Mouse (Mus musculus) urinary bladder, adult 2 months (tissue): Measurements from ENCODE around the gene Tma7. TPM values are rescaled to one million over a fixed set of nuclear protein-coding genes. Genes with fewer than 3 reads are reported as not detected.
A peak's percentile ranks its signal among the peaks of the same experiment; 100 is the strongest.

ENCODE experiments used
- DNase-seq: peaks from one replicate; pipeline ENCODE4 v3.0.0; 2022; ENCODE audit warnings: low spot score
- polyA plus RNA-seq: library from polyadenylated mRNA; depleted of rRNA; stranded (reverse); fragments of >200 nt; gene quantifications from 2 replicates; pipeline ENCODE4 v1.2.3, GENCODE M21; 2012

Tma7 gene
- polyA plus RNA-seq, 1 experiment: 126 TPM

DNA sequence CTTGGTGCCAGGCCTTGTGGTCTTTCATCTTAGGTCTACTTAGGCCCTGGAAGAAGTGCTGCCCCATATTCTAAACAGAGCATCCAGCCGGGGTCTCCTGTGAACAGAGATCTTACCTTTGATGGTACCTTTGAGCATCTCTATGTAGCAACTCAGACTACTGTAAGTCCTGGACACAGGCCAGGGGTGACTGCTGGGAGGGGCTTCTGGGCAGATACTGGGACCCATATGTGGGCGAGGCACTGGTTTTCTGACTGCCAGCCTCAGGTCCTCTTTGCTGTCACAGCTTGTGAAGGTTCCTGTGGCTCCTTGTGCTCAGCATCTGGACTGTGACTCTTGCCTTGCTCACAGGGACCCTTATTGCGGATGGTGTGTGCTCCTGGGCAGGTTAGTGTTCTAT lies 20.2 kb upstream of the Tma7 start:
- DNase-seq: no peak

DNA sequence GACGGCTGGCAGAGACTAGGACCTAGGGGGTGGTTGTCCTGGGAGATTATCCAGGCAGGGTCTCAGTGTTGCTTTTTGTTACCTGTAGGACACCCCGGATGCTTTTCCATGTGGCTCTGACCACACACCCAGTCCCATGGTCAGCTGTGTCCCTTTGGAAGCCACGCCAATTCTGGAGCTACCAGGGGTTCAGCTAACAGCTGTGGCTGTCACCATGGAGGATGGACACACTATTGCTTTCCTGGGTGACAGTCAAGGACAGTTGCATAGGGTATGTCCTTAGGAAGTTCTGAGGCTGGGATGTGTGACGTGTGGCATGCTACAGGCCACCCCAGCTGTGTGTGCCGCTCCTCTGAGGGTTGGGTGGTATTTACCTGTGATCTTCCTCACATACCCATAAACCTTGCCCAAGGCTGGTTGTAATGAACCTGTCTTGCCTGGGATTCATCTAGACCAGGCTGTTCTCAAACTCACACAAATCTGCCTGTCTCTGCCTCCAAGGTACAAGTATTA lies 19.6 kb upstream of the Tma7 start:
- no peak for DNase-seq

DNA sequence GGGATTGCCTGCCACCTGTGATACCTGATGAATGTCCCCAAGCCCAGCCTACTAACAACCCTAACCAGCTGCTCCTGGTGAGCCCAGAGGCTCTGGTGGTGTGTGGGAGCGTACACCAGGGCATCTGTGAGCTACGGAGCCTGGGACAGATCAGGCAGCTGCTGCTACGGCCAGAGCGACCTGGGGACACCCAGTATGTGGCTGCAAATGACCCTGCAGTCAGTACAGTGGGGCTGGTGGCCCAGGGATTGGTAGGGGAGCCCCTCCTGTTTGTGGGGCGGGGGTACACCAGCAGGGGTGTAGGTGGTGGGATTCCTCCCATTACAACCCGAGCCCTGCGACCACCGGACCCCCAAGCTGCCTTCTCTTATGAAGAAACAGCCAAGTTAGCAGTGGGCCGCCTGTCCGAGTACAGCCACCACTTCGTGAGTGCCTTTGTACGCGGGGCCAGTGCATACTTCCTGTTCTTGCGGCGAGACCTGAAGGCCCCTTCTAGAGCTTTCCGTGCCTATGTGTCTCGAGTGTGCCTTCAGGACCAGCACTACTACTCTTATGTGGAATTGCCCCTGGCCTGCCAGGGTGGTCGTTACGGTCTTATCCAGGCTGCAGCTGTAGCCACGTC lies 18.0 kb upstream of the Tma7 start:
- DNase-seq: no peak

DNA sequence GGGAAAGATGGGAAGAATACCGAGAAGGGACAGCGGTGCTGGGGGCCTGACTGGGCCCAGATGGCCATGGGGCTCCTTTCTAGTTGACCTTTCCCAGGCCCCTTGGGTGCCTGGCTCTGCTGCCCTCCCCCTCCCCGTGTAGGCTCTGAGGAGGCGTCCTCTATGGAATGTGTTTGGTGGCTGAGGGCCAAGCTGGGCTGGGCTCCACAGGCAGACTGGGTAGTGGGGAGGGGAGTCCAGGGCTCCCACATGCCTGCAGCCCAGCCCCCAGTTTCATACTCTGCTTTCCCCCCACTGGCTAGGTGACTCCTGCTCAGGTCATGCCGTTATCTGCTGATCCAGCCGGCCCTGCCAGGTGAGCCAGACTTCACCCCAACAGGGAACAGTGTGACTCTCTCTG lies 16.6 kb upstream of the Tma7 start:
- no peak for DNase-seq

DNA sequence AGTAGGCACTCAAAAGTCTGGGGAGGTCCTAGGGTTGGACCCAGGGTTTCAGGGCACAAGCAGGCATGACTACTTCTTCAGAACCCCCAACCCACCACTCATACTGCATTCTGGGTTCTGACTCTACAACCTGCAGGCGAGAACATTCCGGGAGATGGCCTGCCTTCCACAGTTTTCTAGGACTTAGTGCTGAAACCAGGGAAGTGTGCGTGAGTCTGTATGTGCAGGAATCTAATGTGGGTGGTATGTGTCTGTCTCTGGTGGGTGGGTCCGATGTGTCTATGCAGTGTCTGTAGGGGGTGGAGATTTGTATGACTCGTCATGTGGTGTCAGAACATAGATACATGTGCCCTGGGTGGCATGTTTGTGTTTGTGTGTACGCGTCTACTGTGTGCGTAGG lies 16.0 kb upstream of the Tma7 start:
- no peak for DNase-seq

DNA sequence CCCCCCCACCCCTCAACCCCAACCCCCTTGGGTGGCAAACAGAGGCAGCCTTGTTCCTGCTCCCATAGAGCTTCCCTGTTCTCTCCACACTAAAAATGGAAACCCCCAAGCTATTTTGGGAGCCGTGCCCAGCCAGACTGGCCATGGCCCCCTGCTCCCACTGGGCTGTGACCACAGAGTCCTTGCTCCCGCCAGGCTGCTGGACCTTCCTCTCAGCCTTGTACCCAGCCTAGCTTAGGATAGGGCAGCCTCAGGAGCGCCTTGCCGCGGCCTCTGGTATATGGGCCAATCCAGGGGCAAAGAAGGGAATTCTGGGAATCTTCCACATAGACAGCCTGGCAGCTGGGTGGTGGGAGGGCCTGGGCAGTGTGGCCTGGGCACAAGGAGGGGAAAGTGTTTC lies 15.4 kb upstream of the Tma7 start:
- no peak for DNase-seq

DNA sequence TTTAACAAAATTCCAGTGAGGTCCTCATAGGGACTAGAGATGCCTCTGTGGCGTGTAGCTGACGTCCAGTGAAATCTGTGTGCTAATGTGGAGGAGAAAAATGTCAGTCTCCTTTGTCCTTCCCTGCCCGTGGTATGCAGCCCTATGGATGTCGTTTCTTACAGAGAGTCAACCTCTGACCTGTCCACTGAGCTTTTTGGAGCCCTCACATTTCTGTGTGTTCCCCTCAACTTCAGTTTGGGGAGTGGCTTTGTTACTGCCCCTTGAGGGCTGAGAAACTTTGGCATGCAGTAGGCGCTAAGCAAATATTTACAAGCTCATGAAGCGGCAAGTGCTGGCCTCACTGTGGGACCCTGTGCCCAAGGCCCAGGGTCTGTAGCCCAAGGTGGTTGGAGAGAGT lies 14.9 kb upstream of the Tma7 start:
- DNase-seq: no peak

DNA sequence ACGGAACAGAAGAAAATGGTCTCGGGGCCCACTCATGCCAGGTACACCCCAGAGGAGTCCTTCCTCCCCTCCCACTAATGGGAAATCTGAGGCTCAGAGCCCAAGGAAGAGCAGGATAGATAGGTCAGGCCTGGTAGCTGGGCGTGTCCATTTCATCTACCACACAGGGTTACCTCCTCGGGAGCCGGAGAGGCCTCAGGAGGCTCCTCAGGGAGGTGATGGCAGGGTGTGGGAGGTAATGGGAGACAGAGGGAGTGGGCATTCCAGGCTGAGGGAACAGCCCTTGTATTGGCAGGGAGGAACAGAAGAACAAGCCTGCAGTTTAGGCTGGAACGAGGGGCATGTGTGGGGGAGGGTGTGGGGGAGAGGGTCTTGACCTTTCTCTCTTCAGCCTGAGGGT lies 14.5 kb upstream of the Tma7 start:
- DNase-seq: no peak

DNA sequence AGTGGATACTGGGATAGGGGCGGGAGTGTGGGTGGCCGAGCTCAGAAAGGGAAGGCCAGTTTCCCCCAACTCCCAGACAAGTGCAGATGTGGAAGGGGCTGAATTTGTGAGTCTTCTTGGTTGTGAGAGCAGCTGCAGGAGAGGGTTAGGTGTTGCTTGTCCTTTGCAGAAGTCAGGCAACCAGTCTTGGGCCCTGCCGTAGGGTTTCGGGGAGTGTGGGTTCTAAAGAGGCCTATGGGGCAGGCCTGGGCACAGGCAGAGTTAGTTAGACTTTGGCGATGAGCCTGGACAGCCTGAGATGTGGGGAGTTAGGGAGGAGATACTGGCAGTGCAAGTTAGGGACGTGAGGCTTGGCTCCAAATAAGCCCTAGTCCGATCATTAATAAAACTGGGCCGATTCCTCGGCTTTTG lies 13.9 kb upstream of the Tma7 start:
- DNase-seq: no peak

DNA sequence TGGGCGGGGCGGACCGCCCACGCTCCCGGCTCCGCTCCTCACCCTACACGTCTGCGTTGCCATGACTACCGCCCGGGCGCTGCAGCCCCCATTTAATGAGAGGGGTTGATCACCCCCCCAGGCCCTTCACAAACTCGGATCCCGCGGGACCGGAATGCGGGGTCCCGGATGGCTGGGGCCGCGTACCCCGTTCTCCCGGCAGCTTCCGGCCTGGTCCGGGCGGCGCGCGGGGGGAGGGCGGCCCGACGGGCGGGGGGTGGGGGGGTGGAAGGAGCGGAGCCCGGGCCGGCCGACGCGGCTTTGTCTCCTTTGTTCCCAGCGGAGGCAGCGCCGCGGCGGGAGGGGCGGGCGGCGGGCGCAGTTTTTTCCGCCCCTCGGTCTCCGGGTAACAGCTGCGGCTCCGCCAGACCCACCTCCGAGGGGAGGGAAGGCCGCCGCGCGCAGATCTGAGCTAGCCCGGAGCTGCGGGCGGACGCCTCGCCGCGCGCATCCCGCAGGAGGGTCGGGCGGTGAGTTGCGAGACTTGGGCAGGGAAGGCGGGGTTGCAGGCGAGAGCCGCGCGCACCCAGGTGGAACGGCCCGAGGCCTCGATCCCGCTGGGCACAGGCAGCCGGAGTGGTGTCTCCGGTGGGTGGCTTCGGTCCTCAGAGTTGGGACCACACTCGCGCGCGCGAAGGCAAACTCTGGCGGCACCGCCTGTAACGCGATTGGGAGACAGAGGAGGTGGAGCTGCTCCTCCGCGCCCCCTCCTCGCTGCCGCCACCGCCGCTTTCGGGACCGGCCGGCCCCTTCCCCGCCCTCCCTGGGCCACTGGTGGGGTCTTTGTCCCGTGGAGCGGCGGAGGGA lies 13.0 kb upstream of the Tma7 start, which contains the start of gene Plxnb1:
TSS of gene Plxnb1 (plus strand) at position 253 of the 846 bp plus-strand sequence.
- DNase-seq: peak; percentile 70

DNA sequence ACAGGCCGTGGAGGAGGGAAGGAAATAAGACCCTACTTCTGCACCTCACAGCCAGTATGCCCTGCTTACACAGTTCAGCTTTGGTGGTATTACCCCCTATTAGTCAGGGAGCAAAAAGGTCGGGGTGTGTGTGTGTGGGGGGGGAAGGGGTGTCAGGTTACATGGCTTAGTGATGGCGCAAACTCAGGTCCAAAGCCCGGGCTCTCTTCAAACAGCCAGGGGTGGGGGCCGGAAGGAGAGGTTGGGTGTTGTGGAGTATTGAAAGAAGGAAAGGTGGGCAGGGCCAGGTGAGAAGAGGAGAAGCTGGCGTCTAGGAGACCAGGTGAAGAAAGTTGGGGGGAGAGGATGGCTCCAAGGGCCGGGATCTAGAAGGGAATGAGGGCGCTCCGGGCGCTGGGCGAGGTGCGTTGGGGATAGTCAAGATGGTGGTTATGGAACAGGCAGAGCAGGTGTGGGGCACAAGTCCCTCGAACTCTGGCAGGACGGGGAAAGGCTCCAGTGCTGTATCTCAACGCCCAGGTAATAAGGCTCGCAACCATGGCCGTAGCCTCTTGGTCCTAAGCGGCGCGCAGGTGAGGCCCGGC lies 12.3 kb upstream of the Tma7 start:
- DNase-seq: no peak

DNA sequence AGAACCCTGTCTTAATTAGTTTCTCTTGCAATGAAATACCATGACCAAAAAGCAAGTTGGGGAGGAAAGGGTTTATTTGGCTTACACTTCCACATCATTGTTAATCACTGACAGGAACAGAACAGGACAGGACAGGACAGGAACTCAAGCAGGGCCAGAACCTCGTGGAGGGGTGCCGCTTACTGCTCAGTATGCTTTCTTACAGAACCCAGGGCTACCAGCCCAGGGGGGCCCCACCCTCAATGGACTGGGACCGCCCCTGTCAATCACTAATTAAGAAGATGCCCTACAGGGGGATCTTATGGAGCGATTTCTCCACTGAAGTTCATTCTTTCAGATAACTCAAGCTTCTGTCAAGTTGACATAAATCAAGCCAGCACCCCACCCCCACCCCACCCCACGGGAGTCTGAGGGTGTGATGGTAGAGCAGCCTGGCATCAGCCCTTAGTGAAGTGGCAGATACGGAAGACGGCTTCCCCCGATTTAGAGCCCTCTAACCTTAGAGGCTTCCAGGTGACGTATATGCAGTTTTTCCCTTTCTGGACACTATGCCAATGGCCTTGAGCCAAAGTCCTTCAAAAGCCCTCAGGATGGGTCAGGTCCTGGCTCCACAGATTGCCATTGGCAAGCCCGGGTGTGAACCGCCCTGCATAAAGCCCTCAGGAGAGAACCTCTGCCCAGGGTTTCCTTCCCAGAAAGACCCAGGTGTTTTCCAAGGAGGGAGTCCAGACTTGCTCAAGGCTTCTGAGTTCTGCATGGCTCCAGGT lies 11.6 kb upstream of the Tma7 start:
- no peak for DNase-seq

DNA sequence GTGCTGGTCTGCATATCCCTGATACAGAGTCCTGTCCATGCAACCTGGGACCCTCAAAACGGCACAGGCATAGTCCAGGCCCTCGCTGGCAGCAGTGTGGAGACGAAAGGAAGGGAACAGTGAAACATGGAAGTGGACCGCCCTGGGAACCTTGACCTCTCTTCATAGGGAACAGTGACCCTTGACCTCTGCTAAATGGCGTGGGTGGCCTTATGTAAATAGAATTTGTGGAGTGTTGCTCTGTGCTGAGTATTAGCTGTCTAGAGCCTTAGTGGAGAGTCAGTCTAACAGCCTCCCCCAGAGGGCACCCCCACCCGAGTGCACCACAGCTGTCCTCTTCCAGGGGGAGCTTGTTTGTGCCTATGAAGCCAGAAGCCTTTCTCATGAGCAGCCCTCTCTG lies 10.4 kb upstream of the Tma7 start:
- DNase-seq: no peak

DNA sequence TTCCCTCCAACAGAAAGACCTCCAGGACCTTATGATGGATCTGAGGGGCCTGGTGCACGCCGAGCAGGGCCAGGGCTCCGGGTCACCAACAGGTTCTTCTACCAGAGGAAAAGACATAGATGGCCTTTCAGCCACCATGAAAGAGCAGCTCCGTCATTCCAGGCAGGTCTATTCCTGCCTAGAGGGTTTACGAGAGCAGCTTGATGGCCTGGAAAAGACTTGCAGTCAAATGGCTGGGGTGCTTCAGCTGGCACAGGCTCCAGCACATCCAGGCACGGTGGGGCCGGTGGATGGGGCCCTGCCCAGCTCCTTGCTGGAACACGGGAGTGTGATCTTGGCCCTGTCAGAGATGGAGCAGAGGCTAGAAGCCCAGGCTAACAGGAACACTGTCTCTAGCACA lies 9.4 kb upstream of the Tma7 start:
- DNase-seq: no peak

DNA sequence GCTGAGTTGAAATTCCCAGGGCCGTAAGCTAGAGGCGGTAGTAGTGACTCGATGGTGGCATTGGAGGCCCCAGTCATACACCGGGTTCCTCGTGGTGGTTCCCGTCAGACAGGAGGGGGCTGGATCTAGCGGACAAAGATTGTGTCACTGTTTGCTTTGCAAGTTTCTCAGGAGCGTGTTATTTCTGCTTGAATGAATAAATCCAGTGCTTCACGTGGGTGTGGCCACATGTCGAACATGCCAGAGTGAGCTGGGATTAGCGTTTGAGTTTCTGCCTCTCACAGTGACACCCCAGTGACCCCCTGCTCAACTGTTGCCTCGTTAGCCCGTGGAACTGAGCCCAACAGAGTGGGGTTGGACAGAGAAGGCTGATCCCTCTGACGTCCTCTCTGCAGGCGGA lies 8.1 kb upstream of the Tma7 start:
- no peak for DNase-seq

DNA sequence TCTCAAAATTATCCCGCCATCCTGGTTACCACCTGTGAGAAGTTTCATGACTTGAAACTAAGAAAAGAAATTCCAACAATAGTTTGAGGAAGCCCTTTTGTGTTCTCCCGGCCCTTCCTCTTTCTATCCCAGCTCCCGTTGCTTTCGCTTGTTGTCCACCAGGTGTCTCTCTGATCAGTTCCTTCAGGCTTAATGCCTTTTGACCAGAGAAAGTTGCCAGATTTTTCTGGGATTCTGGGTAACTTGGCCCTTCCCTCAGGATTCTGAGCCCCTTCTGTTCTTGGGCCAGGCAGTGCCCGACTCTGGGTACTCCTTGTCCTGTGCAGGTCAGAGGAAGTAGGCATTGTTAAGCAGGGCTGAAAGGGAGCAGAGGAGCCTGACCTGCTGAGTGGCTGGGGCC lies 5.6 kb upstream of the Tma7 start:
- no peak for DNase-seq

DNA sequence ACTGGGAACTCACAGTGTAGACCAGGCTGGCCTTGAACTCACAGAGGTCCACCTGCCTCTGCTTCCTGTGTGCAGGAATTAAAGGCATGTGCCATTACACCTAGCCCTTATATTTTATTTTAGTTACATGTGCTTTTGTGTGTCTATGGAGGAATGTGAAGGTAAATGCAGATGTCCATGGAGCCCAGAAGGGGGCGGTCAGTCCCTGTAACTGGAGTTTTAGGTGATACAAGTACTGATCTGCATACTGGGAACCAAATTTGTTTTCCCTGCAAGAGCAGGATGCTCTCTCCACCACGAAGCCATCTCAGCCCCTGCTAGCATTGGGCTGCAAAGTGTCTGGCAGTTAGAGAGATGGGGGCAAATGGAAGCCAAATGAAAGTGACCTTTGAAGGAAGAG lies 2.5 kb upstream of the Tma7 start:
- no peak for DNase-seq

DNA sequence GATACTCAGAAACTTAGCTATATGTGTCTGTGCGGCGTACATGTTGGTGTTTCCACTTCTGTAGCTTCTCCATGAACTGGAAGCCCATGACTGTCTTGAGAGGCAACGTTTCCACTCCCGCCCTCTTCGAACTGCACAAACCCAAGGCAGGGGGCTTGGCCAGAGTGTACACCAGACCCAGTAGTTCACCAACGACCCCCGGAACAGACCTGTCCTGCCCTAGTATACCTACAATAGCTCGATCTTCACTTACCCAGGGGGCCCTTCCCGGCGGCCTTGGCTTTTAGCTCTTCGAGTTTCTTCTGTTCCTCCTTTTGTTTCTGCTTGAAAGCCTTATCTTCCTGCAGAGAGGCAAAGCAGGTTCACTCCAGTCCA lies 651 bp downstream of the Tma7 start:
- DNase-seq: no peak

DNA sequence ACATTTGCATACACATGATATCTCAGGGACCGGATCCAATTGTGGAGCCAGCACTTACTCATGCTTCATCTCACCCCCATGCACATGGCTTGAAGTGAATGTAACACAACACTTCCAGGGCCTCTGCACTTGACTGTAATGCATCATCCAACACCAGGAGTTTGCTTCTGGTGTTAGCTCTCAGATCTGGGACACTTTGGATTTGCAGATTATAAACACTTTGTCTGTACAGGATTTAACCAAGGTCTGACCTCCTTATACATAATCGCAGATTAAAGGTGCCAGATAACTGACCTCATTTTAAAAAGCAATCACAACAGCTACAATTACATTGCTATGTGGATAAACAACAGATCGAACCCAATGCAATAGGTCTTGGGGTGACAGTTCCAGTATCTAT lies 1.9 kb downstream of the Tma7 start:
- DNase-seq: no peak

DNA sequence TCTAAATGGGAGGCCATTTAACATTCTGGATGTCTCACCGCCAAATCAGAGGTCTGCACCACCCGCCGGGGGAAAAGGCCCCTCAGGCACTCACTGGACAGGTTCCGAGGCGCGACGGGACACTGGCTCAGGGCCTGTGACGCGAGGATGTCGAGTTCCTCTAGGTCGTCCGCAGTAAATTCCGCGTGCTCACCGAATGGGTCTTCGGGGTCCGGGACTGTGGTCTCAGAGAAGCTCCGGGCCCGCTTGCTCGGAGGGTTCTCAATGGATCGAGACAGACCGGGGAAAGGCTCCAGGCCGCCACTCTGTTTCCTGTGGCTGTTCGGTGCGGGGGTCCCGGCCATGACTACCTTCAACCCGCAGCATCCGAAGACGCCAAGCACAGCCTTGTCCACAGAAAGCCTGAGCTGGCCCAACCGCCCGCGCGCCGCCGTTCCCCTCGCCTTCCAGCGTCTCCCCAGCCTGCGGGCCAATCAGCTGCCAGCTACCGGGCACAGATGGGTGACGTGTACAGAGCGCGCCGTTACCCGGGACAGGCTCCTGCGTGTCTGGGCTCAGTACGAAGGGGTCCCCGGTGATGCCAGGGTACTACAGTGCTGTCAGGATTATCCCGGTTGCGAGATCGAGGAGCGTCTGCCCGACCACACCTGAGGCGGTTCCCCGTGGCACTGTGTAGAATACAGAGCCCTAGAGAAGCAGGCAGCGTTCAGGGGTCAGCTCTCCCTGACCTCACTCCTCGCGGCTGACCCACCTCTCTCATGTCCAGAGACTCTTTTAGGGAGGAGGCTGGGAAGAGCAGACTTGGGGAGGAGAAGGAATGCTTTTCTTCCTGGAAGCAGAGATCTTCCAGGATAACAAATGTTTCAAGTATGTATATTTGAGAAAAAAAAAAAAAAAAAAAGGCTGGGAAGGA lies 8.5 kb downstream of the Tma7 start, which contains the start of gene Atrip:
TSS of gene Atrip (minus strand) at position 464 of the 913 bp plus-strand sequence.
- peak; percentile 86 for DNase-seq

DNA sequence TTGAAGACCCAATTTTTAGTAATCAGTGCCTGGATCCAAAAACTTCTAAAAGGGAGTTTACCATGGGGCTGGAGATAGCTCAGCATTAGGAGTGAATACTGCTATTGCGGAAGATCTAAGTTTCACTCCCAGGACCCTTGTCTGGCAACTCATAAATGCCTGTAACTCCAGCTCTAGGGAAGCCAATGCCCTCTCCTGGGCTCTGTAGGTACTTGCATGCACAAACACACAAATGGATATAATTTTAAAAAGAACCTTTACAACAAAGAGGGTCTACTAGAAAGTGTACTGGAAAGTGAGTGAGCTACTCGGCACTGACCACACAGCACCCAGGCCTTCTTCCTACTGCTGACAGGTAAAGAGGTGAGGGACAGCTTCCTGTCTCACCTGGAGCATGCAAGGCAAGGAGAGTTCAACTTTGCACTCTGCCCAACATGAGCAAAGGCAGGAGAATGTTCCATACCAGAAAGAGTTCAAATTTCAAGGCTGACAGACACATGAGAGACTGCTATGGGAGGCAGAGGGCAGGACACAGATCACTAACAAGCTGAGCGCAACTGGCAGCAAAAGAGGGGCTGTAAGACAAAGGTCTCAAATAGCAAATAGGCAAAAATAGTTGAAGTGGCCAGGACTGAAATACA lies 14.2 kb downstream of the Tma7 start:
- no peak for DNase-seq
